Mouse (Mus musculus) MEL (cell line): ENCODE data around the gene Ube2g2. TPM values are rescaled to one million over a fixed set of nuclear protein-coding genes. Genes with fewer than 3 reads are reported as not detected.

Source experiments
- DNase-seq: peaks from one replicate; pipeline ENCODE4 v3.0.0; 2011; ENCODE audit warnings: low read depth, low spot score
- H3K27ac ChIP-seq: 2 replicates; pipeline ENCODE4 v1.5.1; 2012; ENCODE audit warnings: low read depth, mild to moderate bottlenecking, control low read depth, low read length, moderate library complexity; ENCODE audit not compliant: control insufficient read depth
- H3K27me3 ChIP-seq, 2 experiments: fragments of 150-350 bp in 1 of 2; sonication (generic) in 1 of 2; 2 replicates each; pipeline ENCODE4 v1.6.1; 2012; ENCODE audit warnings: low read length in 2 of 2, mild to moderate bottlenecking in 2 of 2, improper control_type of control experiment in 1 of 2, moderate library complexity in 1 of 2; ENCODE audit not compliant: insufficient read depth in 2 of 2, control insufficient read depth in 1 of 2
- H3K36me3 ChIP-seq, 2 experiments: 2 replicates each; pipeline ENCODE4 v1.6.1; 2012 to 2014; ENCODE audit warnings: low read length in 2 of 2, improper control_type of control experiment in 1 of 2, inconsistent platforms in 1 of 2, mild to moderate bottlenecking in 1 of 2; ENCODE audit not compliant: insufficient read depth in 2 of 2, control insufficient read depth in 1 of 2
- H3K4me1 ChIP-seq, 2 experiments: fragments of 150-350 bp in 1 of 2; sonication (generic) in 1 of 2; 2 replicates each; pipeline ENCODE4 v1.6.1; 2012; ENCODE audit warnings: low read length in 2 of 2, improper control_type of control experiment in 1 of 2, mild to moderate bottlenecking in 1 of 2; ENCODE audit not compliant: insufficient read depth in 2 of 2, control insufficient read depth in 1 of 2
- H3K4me3 ChIP-seq, 2 experiments: fragments of 150-350 bp in 1 of 2; sonication (generic) in 1 of 2; 2 replicates each; pipeline ENCODE4 v1.5.1; 2012; ENCODE audit warnings: low read depth in 2 of 2, low read length in 2 of 2, mild to moderate bottlenecking in 2 of 2, moderate library complexity in 2 of 2, control low read depth in 1 of 2, improper control_type of control experiment in 1 of 2; ENCODE audit not compliant: control insufficient read depth in 1 of 2, insufficient read depth in 1 of 2
- H3K79me2 ChIP-seq: 2 replicates; pipeline ENCODE4 v1.6.1; 2012; ENCODE audit warnings: mild to moderate bottlenecking, low read length, moderate library complexity; ENCODE audit not compliant: control insufficient read depth, poor library complexity, insufficient read depth
- H3K9ac ChIP-seq: 2 replicates; pipeline ENCODE4 v1.6.1; 2012; ENCODE audit warnings: low read depth, mild to moderate bottlenecking, control low read depth, low read length, moderate library complexity; ENCODE audit not compliant: control insufficient read depth, poor library complexity, severe bottlenecking
- H3K9me3 ChIP-seq: fragments of 150-350 bp; sonication (generic); replicated peaks from 2 replicates; pipeline ENCODE4 v1.6.1; 2012; ENCODE audit warnings: mild to moderate bottlenecking, low read length, improper control_type of control experiment, moderate library complexity; ENCODE audit not compliant: insufficient read depth
- BHLHE40 ChIP-seq: IDR thresholded peaks from 2 replicates; pipeline ENCODE4 v1.6.1; 2012; ENCODE audit warnings: low read depth, mild to moderate bottlenecking, inconsistent platforms, low read length, improper control_type of control experiment, borderline replicate concordance
- CHD1 ChIP-seq: IDR thresholded peaks from 2 replicates; pipeline ENCODE4 v1.6.1; 2012; ENCODE audit warnings: low read depth, mild to moderate bottlenecking, inconsistent platforms, low read length, improper control_type of control experiment
- CTCF ChIP-seq, 3 experiments: IDR thresholded peaks in 2 of 3; conservative IDR thresholded peaks in 1 of 3; 2 replicates each; pipeline ENCODE4 v1.5.1; 2011 to 2012; ENCODE audit warnings: low read length in 3 of 3, low read depth in 2 of 3, mild to moderate bottlenecking in 2 of 3, improper control_type of control experiment in 1 of 3, inconsistent platforms in 1 of 3, mixed read lengths in 1 of 3, moderate library complexity in 1 of 3; ENCODE audit not compliant: control insufficient read depth in 1 of 3, insufficient read depth in 1 of 3, poor library complexity in 1 of 3, severe bottlenecking in 1 of 3
- ETS1 ChIP-seq: IDR thresholded peaks from 2 replicates; pipeline ENCODE4 v1.6.1; 2012; ENCODE audit warnings: low read depth, mild to moderate bottlenecking, inconsistent platforms, low read length, improper control_type of control experiment, moderate library complexity
- GABPA ChIP-seq: IDR thresholded peaks from 2 replicates; pipeline ENCODE4 v1.6.1; 2012; ENCODE audit warnings: low read depth, mild to moderate bottlenecking, inconsistent platforms, low read length, improper control_type of control experiment, moderate library complexity
- GATA1 ChIP-seq: IDR thresholded peaks from 2 replicates; pipeline ENCODE4 v1.6.1; 2011; ENCODE audit warnings: low read depth, low read length, improper control_type of control experiment
- JUND ChIP-seq: IDR thresholded peaks from 2 replicates; pipeline ENCODE4 v1.6.1; 2011; ENCODE audit warnings: low read depth, mild to moderate bottlenecking, improper control_type of control experiment, low read length
- MAFK ChIP-seq: IDR thresholded peaks from 2 replicates; pipeline ENCODE4 v1.6.1; 2011; ENCODE audit warnings: low read depth, mild to moderate bottlenecking, low read length, improper control_type of control experiment, borderline replicate concordance
- MAX ChIP-seq: IDR thresholded peaks from 2 replicates; pipeline ENCODE4 v1.6.1; 2011; ENCODE audit warnings: low read length, improper control_type of control experiment
- MXI1 ChIP-seq: IDR thresholded peaks from 2 replicates; pipeline ENCODE4 v1.6.1; 2011; ENCODE audit warnings: mild to moderate bottlenecking, low read depth, low read length, improper control_type of control experiment
- POLR2AphosphoS2 ChIP-seq: IDR thresholded peaks from 2 replicates; pipeline ENCODE4 v1.6.1; 2011; ENCODE audit warnings: low read length, improper control_type of control experiment
- POLR2AphosphoS5 ChIP-seq: IDR thresholded peaks from 2 replicates; pipeline ENCODE4 v1.6.1; 2012; ENCODE audit warnings: low read depth, borderline replicate concordance, mild to moderate bottlenecking, inconsistent platforms, low read length, moderate library complexity, mixed read lengths
- RAD21 ChIP-seq: IDR thresholded peaks from 2 replicates; pipeline ENCODE4 v1.6.1; 2011; ENCODE audit warnings: mild to moderate bottlenecking, low read depth, low read length, improper control_type of control experiment
- RCOR1 ChIP-seq: IDR thresholded peaks from 2 replicates; pipeline ENCODE4 v1.6.1; 2012; ENCODE audit warnings: low read depth, mild to moderate bottlenecking, inconsistent platforms, low read length, improper control_type of control experiment
- SIN3A ChIP-seq: IDR thresholded peaks from 2 replicates; pipeline ENCODE4 v1.6.1; 2012; ENCODE audit warnings: low read length, improper control_type of control experiment, inconsistent platforms
- TCF12 ChIP-seq: IDR thresholded peaks from 2 replicates; pipeline ENCODE4 v1.6.1; 2014; ENCODE audit warnings: low read depth, mild to moderate bottlenecking, inconsistent platforms, low read length, improper control_type of control experiment, moderate library complexity
- USF2 ChIP-seq, 2 experiments: IDR thresholded peaks; 2 replicates each; pipeline ENCODE4 v1.6.1; 2011 to 2012; ENCODE audit warnings: improper control_type of control experiment in 2 of 2, low read length in 2 of 2, borderline replicate concordance in 1 of 2, inconsistent platforms in 1 of 2, low read depth in 1 of 2, mild to moderate bottlenecking in 1 of 2; ENCODE audit not compliant: insufficient read depth in 1 of 2
- ZC3H11A ChIP-seq: IDR thresholded peaks from 2 replicates; pipeline ENCODE4 v1.6.1; 2012; ENCODE audit warnings: low read depth, mild to moderate bottlenecking, inconsistent platforms, low read length, improper control_type of control experiment
- ZMIZ1 ChIP-seq: IDR thresholded peaks from 2 replicates; pipeline ENCODE4 v1.6.1; 2012; ENCODE audit warnings: low read depth, mild to moderate bottlenecking, inconsistent platforms, low read length, improper control_type of control experiment, moderate library complexity
- ZNF384 ChIP-seq: IDR thresholded peaks from 2 replicates; pipeline ENCODE4 v1.6.1; 2012; ENCODE audit warnings: low read depth, mild to moderate bottlenecking, inconsistent platforms, low read length, improper control_type of control experiment
- polyA plus RNA-seq, 2 experiments: library from polyadenylated mRNA; stranded (reverse) in 1 of 2; unstranded in 1 of 2; fragments of >175 nt in 1 of 2; fragments of >200 nt in 1 of 2; gene quantifications; 2 replicates each; pipeline versions ENCODE4 v1.2.1 to v1.2.4; 2012; ENCODE audit warnings: low replicate concordance in 2 of 2, low read depth in 1 of 2; ENCODE audit not compliant: insufficient read length in 2 of 2, insufficient read depth in 1 of 2, missing spikeins in 1 of 2
- total RNA-seq: library from RNA; depleted of rRNA; stranded (reverse); fragments of 300-350 nt; gene quantifications from 2 replicates; pipeline ENCODE4 v1.2.3, GENCODE M21; 2012

Ube2g2 gene
- total and polyA plus RNA-seq, 3 experiments = 62.4 to 112 TPM; not detected in 1

DNA sequence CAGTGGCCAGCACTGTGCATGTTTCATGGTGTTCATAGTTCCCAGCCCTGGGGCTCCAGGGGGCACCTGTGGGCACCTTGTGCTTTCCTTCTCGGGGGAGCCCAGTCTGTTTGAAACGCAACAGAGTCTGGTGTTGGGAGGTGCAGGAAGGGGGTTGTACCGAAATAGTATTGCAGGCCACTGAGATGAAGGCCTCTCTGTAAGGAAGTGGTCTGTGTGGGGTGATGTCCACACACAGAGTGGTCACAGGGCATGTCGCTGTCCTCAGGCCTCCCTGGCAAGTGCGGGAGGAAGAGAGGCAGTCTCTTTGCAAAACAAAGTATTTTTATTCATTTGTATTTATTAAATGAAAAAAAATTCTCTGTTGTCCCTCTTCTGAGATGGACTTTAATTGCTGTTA, 23.5 kb downstream of the Ube2g2 start:
- Histone ChIP-seq H3K27ac (no peak overlapping the region), H3K27me3 (no peaks in the 10 kb centered on the region), H3K36me3 (peaks cover 0 to 14% of the 10 kb centered on the region in 2 experiments; a peak in 2 of 4 replicates), H3K9ac (no peak overlapping the region), H3K79me2 (no peaks in the 10 kb centered on the region), H3K9me3 (no peaks in the 10 kb centered on the region), H3K4me3 (no peak overlapping the region), H3K4me1 (no peaks in the 10 kb centered on the region; a peak in 1 of 4 replicates)
- TF ChIP-seq TCF12 = no peak
- TF ChIP-seq ZMIZ1 = no peak
- TF ChIP-seq SIN3A = no peak
- no peak for TF ChIP-seq MXI1
- TF ChIP-seq RAD21 = no peak
- TF ChIP-seq BHLHE40 = no peak
- TF ChIP-seq POLR2AphosphoS5 = no peak
- no peak for TF ChIP-seq GATA1
- no peak for TF ChIP-seq MAFK
- no peak for TF ChIP-seq RCOR1
- no peak for TF ChIP-seq CTCF (IDR thresholded peaks at IDR 0.05 in 2 of 3, conservative IDR thresholded peaks at IDR 0.05 in 1 of 3; ENCODE audit: control insufficient read depth in 1 of 3, insufficient read depth in 1 of 3, low read depth in 2 of 3, low read length in 3 of 3, poor library complexity in 1 of 3, severe bottlenecking in 1 of 3)
- TF ChIP-seq USF2 (IDR thresholded peaks at IDR 0.05; ENCODE audit: borderline replicate concordance in 1 of 2, insufficient read depth in 1 of 2, low read depth in 1 of 2, low read length in 2 of 2) = no peak
- no peak for TF ChIP-seq POLR2AphosphoS2
- TF ChIP-seq ZNF384 = no peak
- no peak for TF ChIP-seq MAX
- DNase-seq = no peak

DNA sequence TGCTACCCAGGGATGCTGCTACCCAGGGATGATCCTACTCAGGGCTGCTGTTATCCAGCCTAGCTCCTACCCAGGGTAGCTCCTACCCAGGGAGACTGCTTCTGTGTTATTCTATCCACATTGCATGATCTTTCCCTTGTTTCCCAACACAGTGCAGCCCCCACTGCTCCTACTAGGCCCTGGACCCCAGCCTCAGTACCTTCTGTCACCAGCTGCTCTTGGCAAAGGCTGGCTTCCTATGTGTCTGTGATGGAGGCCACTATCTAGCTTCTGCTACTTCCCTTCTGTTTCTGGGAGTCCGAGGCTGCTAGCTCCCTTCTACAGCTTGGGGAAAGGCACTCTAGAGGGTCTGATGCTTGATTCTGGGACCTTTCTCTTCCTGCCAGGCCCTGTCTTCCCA, 25.4 kb downstream of the Ube2g2 start:
- no peaks in the 10 kb centered on the region for H3K27me3 ChIP-seq
- H3K9me3 ChIP-seq = no peaks in the 10 kb centered on the region
- H3K36me3 ChIP-seq = peaks cover 0 to 6% of the 10 kb centered on the region in 2 experiments; a peak in 2 of 4 replicates
- DNase-seq = no peak
- H3K4me3 ChIP-seq = no peak overlapping the region
- no peak overlapping the region for H3K9ac ChIP-seq
- no peak for TF ChIP-seq ZC3H11A
- no peak for TF ChIP-seq POLR2AphosphoS2
- no peak for TF ChIP-seq JUND
- TF ChIP-seq CHD1 = no peak
- TF ChIP-seq ETS1 = no peak
- no peak for TF ChIP-seq ZNF384
- TF ChIP-seq GABPA = no peak
- no peaks in the 10 kb centered on the region; a peak in 1 of 4 replicates for H3K4me1 ChIP-seq
- H3K27ac ChIP-seq = no peak overlapping the region
- no peaks in the 10 kb centered on the region for H3K79me2 ChIP-seq
